In genomic region chr4:48544141-48544540, GRCm38 (mm10) we compare ENCODE assay signal across 21 mouse cellular contexts. TPM values are rescaled to one million over a fixed set of nuclear protein-coding genes. Genes with fewer than 3 reads are reported as not detected.
DNase-seq lines count a peak whose midpoint lies in the region; ATAC-seq and TF ChIP-seq lines count a peak whose summit lies in the region.
"Had no signal": no experiment of that assay in that cellular context is flagged by ENCODE, and none has a peak within 500 bp of the region (broad histone marks: within the 10 kb centered on the region; RNA-seq: fewer than 3 reads in every experiment).

No protein-coding gene starts in this region.

- H3K4me1 ChIP-seq in forebrain, postnatal 0 days (ENCODE audit: insufficient read depth), result peaks cover 40% of the 10 kb centered on the region
- H3K4me1 ChIP-seq in forebrain, embryonic 16.5 days (replicated peaks; ENCODE audit: control insufficient read depth, insufficient read depth, low read length), result peaks cover 66% of the 10 kb centered on the region
- peaks cover 77% of the 10 kb centered on the region for H3K4me1 ChIP-seq in hindbrain, embryonic 12.5 days
- peaks cover 28% of the 10 kb centered on the region for H3K4me1 ChIP-seq in hindbrain, embryonic 11.5 days (replicated peaks; ENCODE audit: control insufficient read depth, insufficient read depth, low read length)
- peaks cover 85% of the 10 kb centered on the region for H3K4me1 ChIP-seq in midbrain, embryonic 13.5 days (replicated peaks)
- H3K4me1 ChIP-seq in midbrain, embryonic 16.5 days (ENCODE audit: control insufficient read depth, insufficient read depth, low read length), result peaks cover 59% of the 10 kb centered on the region

- H3K4me2 ChIP-seq in forebrain, postnatal 0 days (ENCODE audit: low read depth), result no peak overlapping the region
- no peak overlapping the region for H3K4me2 ChIP-seq in forebrain, embryonic 16.5 days (ENCODE audit: low read length)
- H3K4me2 ChIP-seq in hindbrain, embryonic 12.5 days (replicated peaks), result no peak overlapping the region
- no peak overlapping the region for H3K4me2 ChIP-seq in hindbrain, embryonic 11.5 days (replicated peaks; ENCODE audit: low read depth, low read length)
- 0 out of 2 replicates have a peak overlapping the region, but pooled peaks have one; percentile 2 for H3K4me2 ChIP-seq in midbrain, embryonic 13.5 days (replicated peaks)
- H3K4me2 ChIP-seq in midbrain, embryonic 16.5 days (ENCODE audit: low read length), result no peak overlapping the region
- H3K4me2 ChIP-seq: hindbrain, embryonic 14.5 days; limb, embryonic 12.5 days; liver, embryonic 11.5 days; midbrain, embryonic 12.5 days had no signal

- WGBS in forebrain, postnatal 0 days, result 68% methylated on average over 8 of the region's 8 CpGs
- WGBS in forebrain, embryonic 16.5 days, result 64% methylated on average over 8 of the region's 8 CpGs
- 66% methylated on average over 8 of the region's 8 CpGs for WGBS in hindbrain, embryonic 12.5 days
- 82% methylated on average over 8 of the region's 8 CpGs for WGBS in hindbrain, embryonic 11.5 days
- 55% methylated on average over 8 of the region's 8 CpGs for WGBS in midbrain, embryonic 13.5 days
- WGBS in midbrain, embryonic 16.5 days, result 59% methylated on average over 8 of the region's 8 CpGs

- H3K9me3 ChIP-seq in forebrain, postnatal 0 days (ENCODE audit: low read length), result no peaks in the 10 kb centered on the region
- H3K9me3 ChIP-seq in forebrain, embryonic 16.5 days (ENCODE audit: control insufficient read depth, low read length), result no peaks in the 10 kb centered on the region
- no peaks in the 10 kb centered on the region for H3K9me3 ChIP-seq in hindbrain, embryonic 12.5 days (replicated peaks)
- no peaks in the 10 kb centered on the region for H3K9me3 ChIP-seq in hindbrain, embryonic 11.5 days (ENCODE audit: control insufficient read depth, low read length)
- no peaks in the 10 kb centered on the region for H3K9me3 ChIP-seq in midbrain, embryonic 13.5 days
- no peaks in the 10 kb centered on the region for H3K9me3 ChIP-seq in midbrain, embryonic 16.5 days (replicated peaks; ENCODE audit: control insufficient read depth, low read length, poor library complexity, severe bottlenecking)
- H3K9me3 ChIP-seq: limb, embryonic 12.5 days; midbrain, embryonic 12.5 days had no signal

- TF ChIP-seq CTCF in forebrain, postnatal 0 days (IDR thresholded peaks at IDR 0.05; ENCODE audit: low read depth), result no peak

- H3K27ac ChIP-seq in forebrain, postnatal 0 days (ENCODE audit: low read depth, low read length), result no peak overlapping the region
- no peak overlapping the region for H3K27ac ChIP-seq in forebrain, embryonic 16.5 days (ENCODE audit: low read length)
- peak overlapping the region; percentile 36; the same call in 1 of the 2 replicates for H3K27ac ChIP-seq in hindbrain, embryonic 12.5 days
- no peak overlapping the region for H3K27ac ChIP-seq in hindbrain, embryonic 11.5 days (ENCODE audit: low read depth, low read length)
- H3K27ac ChIP-seq in midbrain, embryonic 13.5 days, result peak overlapping the region; percentile 25; the same call in 1 of the 2 replicates
- H3K27ac ChIP-seq in midbrain, embryonic 16.5 days (ENCODE audit: low read length), result no peak overlapping the region
- H3K27ac ChIP-seq: hindbrain, embryonic 14.5 days; limb, embryonic 12.5 days; midbrain, embryonic 12.5 days had no signal

- no peak for ATAC-seq in forebrain, postnatal 0 days
- no peak for ATAC-seq in forebrain, embryonic 16.5 days
- ATAC-seq in hindbrain, embryonic 12.5 days (ENCODE audit: low FRiP score), result no peak
- no peak for ATAC-seq in hindbrain, embryonic 11.5 days (ENCODE audit: low FRiP score)
- ATAC-seq in midbrain, embryonic 13.5 days, result no peak
- no peak for ATAC-seq in midbrain, embryonic 16.5 days
- ATAC-seq: CD4-positive, CD25-positive, alpha-beta regulatory T cell, adult 4 months; intestine, postnatal 0 days; liver, postnatal 0 days; lung, postnatal 0 days; Patski had no signal

- H3K27me3 ChIP-seq in forebrain, postnatal 0 days (ENCODE audit: insufficient read depth, low read length), result no peaks in the 10 kb centered on the region
- H3K27me3 ChIP-seq in forebrain, embryonic 16.5 days (replicated peaks; ENCODE audit: control insufficient read depth, insufficient read depth, low read length), result no peaks in the 10 kb centered on the region
- no peaks in the 10 kb centered on the region for H3K27me3 ChIP-seq in hindbrain, embryonic 12.5 days
- no peaks in the 10 kb centered on the region for H3K27me3 ChIP-seq in hindbrain, embryonic 11.5 days (ENCODE audit: control insufficient read depth, insufficient read depth, low read length)
- no peaks in the 10 kb centered on the region for H3K27me3 ChIP-seq in midbrain, embryonic 13.5 days
- H3K27me3 ChIP-seq in midbrain, embryonic 16.5 days (ENCODE audit: control insufficient read depth, insufficient read depth, low read depth, low read length), result no peaks in the 10 kb centered on the region
- H3K27me3 ChIP-seq: midbrain, embryonic 12.5 days; Patski had no signal

- H3K36me3 ChIP-seq in forebrain, postnatal 0 days (ENCODE audit: insufficient read depth), result no peaks in the 10 kb centered on the region
- no peaks in the 10 kb centered on the region for H3K36me3 ChIP-seq in forebrain, embryonic 16.5 days (ENCODE audit: control insufficient read depth, insufficient read depth)
- H3K36me3 ChIP-seq in hindbrain, embryonic 12.5 days, result no peaks in the 10 kb centered on the region
- no peaks in the 10 kb centered on the region for H3K36me3 ChIP-seq in hindbrain, embryonic 11.5 days (ENCODE audit: control insufficient read depth, insufficient read depth, low read length)
- H3K36me3 ChIP-seq in midbrain, embryonic 13.5 days, result no peaks in the 10 kb centered on the region
- H3K36me3 ChIP-seq in midbrain, embryonic 16.5 days (ENCODE audit: control insufficient read depth, insufficient read depth, low read length), result no peaks in the 10 kb centered on the region
- H3K36me3 ChIP-seq: limb, embryonic 12.5 days; midbrain, embryonic 12.5 days had no signal

- no peak overlapping the region for H3K9ac ChIP-seq in forebrain, postnatal 0 days
- no peak overlapping the region for H3K9ac ChIP-seq in forebrain, embryonic 16.5 days (replicated peaks; ENCODE audit: low read depth, low read length)
- H3K9ac ChIP-seq in hindbrain, embryonic 12.5 days, result no peak overlapping the region
- H3K9ac ChIP-seq in hindbrain, embryonic 11.5 days (ENCODE audit: low read depth, low read length), result no peak overlapping the region
- 0 out of 2 replicates have a peak overlapping the region, but pooled peaks have one; percentile 16 for H3K9ac ChIP-seq in midbrain, embryonic 13.5 days (replicated peaks)
- H3K9ac ChIP-seq in midbrain, embryonic 16.5 days (ENCODE audit: low read depth, low read length), result no peak overlapping the region
- H3K9ac ChIP-seq: hindbrain, embryonic 14.5 days; limb, embryonic 12.5 days; liver, postnatal 0 days; midbrain, embryonic 12.5 days had no signal

- no peak overlapping the region for H3K4me3 ChIP-seq in forebrain, postnatal 0 days (ENCODE audit: low read depth, low read length)
- H3K4me3 ChIP-seq in forebrain, embryonic 16.5 days (replicated peaks; ENCODE audit: low read length), result no peak overlapping the region
- no peak overlapping the region for H3K4me3 ChIP-seq in hindbrain, embryonic 12.5 days
- no peak overlapping the region for H3K4me3 ChIP-seq in hindbrain, embryonic 11.5 days (ENCODE audit: low read depth, low read length)
- H3K4me3 ChIP-seq in midbrain, embryonic 13.5 days (replicated peaks), result no peak overlapping the region
- H3K4me3 ChIP-seq in midbrain, embryonic 16.5 days (ENCODE audit: low read depth, low read length), result no peak overlapping the region
- H3K4me3 ChIP-seq: limb, embryonic 12.5 days; midbrain, embryonic 12.5 days had no signal

- peak; percentile 31 for DNase-seq in forebrain, postnatal 0 days
- no peak for DNase-seq in hindbrain, embryonic 11.5 days (ENCODE audit: low spot score)
- DNase-seq in adrenal gland, postnatal 36 days, result no peak
- DNase-seq: cerebellum, adult 11-12 months; cerebellum, postnatal 10 days; gastrocnemius, postnatal 10 days; kidney, postnatal 25 days; liver, postnatal 0 days; spleen, adult 18-20 months had no signal

RNA-seq across cellular contexts. Expression of gene Msantd3, which starts 4.4 kb away (rescaled TPM):
- 51.1 and 52.9 TPM in 2 replicates for total RNA-seq in forebrain, postnatal 0 days (2014; rRNA removed)
- polyA plus RNA-seq in forebrain, postnatal 0 days (2015; fragmentation: Nextera tagmentation; extraction: Ambion mirVana), result 36.3 and 43.8 TPM in 2 replicates
- 38.6 and 45.5 TPM in 2 replicates for polyA plus RNA-seq in forebrain, embryonic 16.5 days (2015; fragmentation: Nextera tagmentation; extraction: Ambion mirVana)
- 50.8 and 56.1 TPM in 2 replicates for polyA plus RNA-seq in hindbrain, embryonic 12.5 days (2016; fragmentation: Nextera tagmentation; extraction: Ambion mirVana)
- 61.9 and 75.6 TPM in 2 replicates for polyA plus RNA-seq in hindbrain, embryonic 11.5 days (2014; fragmentation: Nextera tagmentation; extraction: Ambion mirVana)
- 45.6 and 50.3 TPM in 2 replicates for polyA plus RNA-seq in midbrain, embryonic 13.5 days (2015; fragmentation: Nextera tagmentation; extraction: Ambion mirVana)
- polyA plus RNA-seq in midbrain, embryonic 16.5 days (2015; fragmentation: Nextera tagmentation; extraction: Ambion mirVana), result 23.6 and 29.8 TPM in 2 replicates
- total RNA-seq in adrenal gland, postnatal 36 days (2021), result 10 to 100 TPM; 16.7 to 17.0 TPM
- polyA plus RNA-seq: CD4-positive, CD25-positive, alpha-beta regulatory T cell, adult 4 months had no signal

RNA-seq across cellular contexts. Expression of gene Tmeff1, which starts 40.8 kb away (rescaled TPM):
- 331 and 345 TPM in 2 replicates for total RNA-seq in forebrain, postnatal 0 days (2014; rRNA removed)
- polyA plus RNA-seq in forebrain, postnatal 0 days (2015; fragmentation: Nextera tagmentation; extraction: Ambion mirVana), result 189 and 202 TPM in 2 replicates
- 205 and 213 TPM in 2 replicates for polyA plus RNA-seq in forebrain, embryonic 16.5 days (2015; fragmentation: Nextera tagmentation; extraction: Ambion mirVana)
- polyA plus RNA-seq in hindbrain, embryonic 12.5 days (2016; fragmentation: Nextera tagmentation; extraction: Ambion mirVana), result 295 and 300 TPM in 2 replicates
- polyA plus RNA-seq in hindbrain, embryonic 11.5 days (2014; fragmentation: Nextera tagmentation; extraction: Ambion mirVana), result 242 and 302 TPM in 2 replicates
- 196 and 263 TPM in 2 replicates for polyA plus RNA-seq in midbrain, embryonic 13.5 days (2015; fragmentation: Nextera tagmentation; extraction: Ambion mirVana)
- polyA plus RNA-seq in midbrain, embryonic 16.5 days (2015; fragmentation: Nextera tagmentation; extraction: Ambion mirVana), result 228 and 263 TPM in 2 replicates
- 10 to 100 TPM in 1 of 2 experiments, 1 to 10 TPM in 1; 9.3 to 14.4 TPM for total RNA-seq in adrenal gland, postnatal 36 days (2021)

Comparison
In these comparisons a context has a peak if more than half of its experiments do, and no peak if none do; other contexts are left out.
1. H3K27ac ChIP-seq: peak in hindbrain, embryonic 12.5 days (single experiment) and midbrain, embryonic 13.5 days (single experiment); none in forebrain, postnatal 0 days (single experiment), forebrain, embryonic 16.5 days (single experiment), hindbrain, embryonic 11.5 days (single experiment) and midbrain, embryonic 16.5 days (single experiment).